Mouse (Mus musculus): Measurements from ENCODE around the gene Onecut1. TPM values are rescaled to one million over a fixed set of nuclear protein-coding genes. Genes with fewer than 3 reads are reported as not detected.

Gene Onecut1
- total RNA-seq, 2 experiments from 2014 or later: not detected

- DNase-seq: no peak
These were observed 1.3 kb upstream of the Onecut1 start for GRCm38 (mm10) chr9:74860461-74860860.

- no peak for DNase-seq
These were observed 517 bp downstream of the Onecut1 start for GRCm38 (mm10) chr9:74862096-74862780.

- no peak for DNase-seq
These were observed 1.3 kb downstream of the Onecut1 start for GRCm38 (mm10) chr9:74862783-74863654.

- DNase-seq: no peak
These were observed 2.1 kb downstream of the Onecut1 start for GRCm38 (mm10) chr9:74863655-74864443.

- DNase-seq: no peak
These were observed 2.8 kb downstream of the Onecut1 start for GRCm38 (mm10) chr9:74864471-74864870.

GRCm38 (mm10) chr9:74866596-74867313 lies 5.0 kb downstream of the Onecut1 start:
- no peak for DNase-seq

GRCm38 (mm10) chr9:74867641-74868205 lies 6.0 kb downstream of the Onecut1 start:
- DNase-seq: no peak

GRCm38 (mm10) chr9:74868336-74868950 lies 6.7 kb downstream of the Onecut1 start:
- no peak for DNase-seq

GRCm38 (mm10) chr9:74870960-74871688 lies 9.4 kb downstream of the Onecut1 start:
- DNase-seq: no peak

GRCm38 (mm10) chr9:74876328-74876727 lies 14.6 kb downstream of the Onecut1 start:
- no peak for DNase-seq

GRCm38 (mm10) chr9:74877709-74878108 lies 16.0 kb downstream of the Onecut1 start:
- no peak for DNase-seq

- no peak for DNase-seq
These were observed 26.1 kb downstream of the Onecut1 start for GRCm38 (mm10) chr9:74887866-74888265.

- no peak for DNase-seq
These were observed 35.0 kb downstream of the Onecut1 start for GRCm38 (mm10) chr9:74896742-74897141.

GRCm38 (mm10) chr9:74897375-74897982 lies 35.8 kb downstream of the Onecut1 start:
- no peak for DNase-seq

- DNase-seq: no peak
These were observed 38.4 kb downstream of the Onecut1 start for GRCm38 (mm10) chr9:74900141-74900540.

GRCm38 (mm10) chr9:74904866-74905508 lies 43.3 kb downstream of the Onecut1 start:
- DNase-seq: peak; percentile 36

- DNase-seq: no peak
These were observed 45.2 kb downstream of the Onecut1 start for GRCm38 (mm10) chr9:74906951-74907350.

GRCm38 (mm10) chr9:74909245-74909644 lies 47.5 kb downstream of the Onecut1 start:
- no peak for DNase-seq

- no peak for DNase-seq
These were observed 48.6 kb downstream of the Onecut1 start for GRCm38 (mm10) chr9:74910226-74910759.
